Mouse (Mus musculus): ENCODE data around the gene Slc25a26. TPM values are rescaled to one million over a fixed set of nuclear protein-coding genes. Genes with fewer than 3 reads are reported as not detected.

The Slc25a26 gene
- polyA plus RNA-seq (2012; rRNA removed), result 9.8 and 10.6 TPM in 2 replicates

DNA sequence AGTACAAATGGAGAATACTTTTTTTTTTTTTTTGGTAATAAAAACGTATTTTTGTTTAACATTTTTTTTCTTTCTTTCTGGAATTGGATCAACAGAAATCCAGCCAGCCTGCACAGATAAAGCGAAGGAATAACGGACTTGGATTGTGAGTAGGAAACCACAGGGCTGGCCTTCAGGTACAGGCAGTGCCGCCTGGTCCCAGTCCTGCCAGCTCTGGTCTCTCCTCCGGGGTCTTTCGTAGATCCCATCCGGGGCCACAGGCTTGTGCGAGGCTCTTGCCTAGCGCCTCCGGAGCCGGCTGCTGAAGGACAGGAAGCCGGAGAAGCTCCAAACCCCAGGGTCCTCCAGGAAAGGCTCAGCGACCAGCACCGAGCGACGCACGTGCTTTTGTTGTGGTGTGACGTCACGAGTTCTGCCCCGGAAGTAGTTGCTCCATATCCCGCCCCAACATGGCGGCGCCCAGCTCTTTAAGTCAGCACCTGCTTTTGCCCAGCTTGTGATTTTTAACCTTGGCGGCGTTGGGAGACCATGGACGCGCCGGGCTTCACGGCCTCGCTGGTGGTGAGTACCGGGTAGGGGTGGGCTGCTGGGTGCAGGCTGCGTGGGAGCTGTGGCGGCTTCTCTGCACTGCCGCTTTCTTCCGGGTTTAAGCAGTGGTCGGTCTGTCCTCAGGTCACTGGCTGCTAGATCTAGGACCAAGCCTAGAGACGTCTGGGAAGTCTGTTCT lies at the start of gene Slc25a26:
Slc25a26 (plus strand) TSS at position 435 of the 727 bp plus-strand sequence.

Other genes with a start within 250 kb of the Slc25a26 start
- gene Magi1, start 216.4 kb upstream of the Slc25a26 start, polyA plus RNA-seq (2012; rRNA removed), result 61.5 and 68.2 TPM in 2 replicates
- gene Lrig1, start 199.8 kb downstream of the Slc25a26 start, polyA plus RNA-seq (2012; rRNA removed), result 24.6 and 35.0 TPM in 2 replicates

All from central nervous system, embryonic 14 days (tissue).